Mouse (Mus musculus) limb, embryonic 11.5 days (tissue): ENCODE data around the gene Pim1. TPM values are rescaled to one million over a fixed set of nuclear protein-coding genes. Genes with fewer than 3 reads are reported as not detected.

Experiments used
- ATAC-seq: fragments of 200-750 bp; cut with Nextera tagmentation; 2 replicates; pipeline ENCODE4 v1.8.0; 2017; ENCODE audit warnings: low read depth; ENCODE audit not compliant: insufficient number of reproducible peaks, low FRiP score, low TSS enrichment
- DNase-seq: peaks from one replicate; pipeline ENCODE4 v3.0.0-alpha.2; 2015; ENCODE audit warnings: low spot score
- H3K27ac ChIP-seq: fragments of 300-500 bp; sonication (generic); replicated peaks from 2 replicates; pipeline ENCODE4 v1.5.1; 2014; ENCODE audit warnings: low read depth, mild to moderate bottlenecking, low read length
- H3K27me3 ChIP-seq: fragments of 300-500 bp; sonication (generic); 2 replicates; pipeline ENCODE4 v1.6.1; 2014; ENCODE audit warnings: mild to moderate bottlenecking, low read length, mixed read lengths; ENCODE audit not compliant: control insufficient read depth, insufficient read depth
- H3K36me3 ChIP-seq: fragments of 300-500 bp; sonication (generic); 2 replicates; pipeline ENCODE4 v1.6.1; 2014; ENCODE audit warnings: mild to moderate bottlenecking, low read length, moderate library complexity, mixed read lengths; ENCODE audit not compliant: control insufficient read depth, insufficient read depth
- H3K4me1 ChIP-seq: fragments of 300-500 bp; sonication (generic); 2 replicates; pipeline ENCODE4 v1.6.1; 2014; ENCODE audit warnings: low read length, mixed read lengths; ENCODE audit not compliant: control insufficient read depth, insufficient read depth
- H3K4me2 ChIP-seq: fragments of 300-500 bp; sonication (generic); 2 replicates; pipeline ENCODE4 v1.6.1; 2014; ENCODE audit warnings: low read depth, mild to moderate bottlenecking, moderate library complexity; ENCODE audit not compliant: severe bottlenecking
- H3K4me3 ChIP-seq: fragments of 300-500 bp; sonication (generic); 2 replicates; pipeline ENCODE4 v1.5.1; 2014; ENCODE audit warnings: low read depth, low read length
- H3K9ac ChIP-seq: fragments of 300-500 bp; sonication (generic); 2 replicates; pipeline ENCODE4 v1.6.1; 2014; ENCODE audit warnings: mild to moderate bottlenecking, low read length
- H3K9me3 ChIP-seq: fragments of 300-500 bp; sonication (generic); 2 replicates; pipeline ENCODE4 v1.6.1; 2016; ENCODE audit warnings: low read length; ENCODE audit not compliant: control insufficient read depth
- WGBS: fragments of 180-500 bp; shearing (Covaris S2); extraction: QIAGEN DNeasy Blood & Tissue Kit; methylation state at CpG from one replicate; pipeline ENCODE4 v1.1.7; 2014; 5-methylcytosine and 5-hydroxymethylcytosine counted together
- polyA plus RNA-seq: library from polyadenylated mRNA; unstranded; fragments of >200 nt; fragmentation: Nextera tagmentation; extraction: Ambion mirVana; gene quantifications from 2 replicates; pipeline ENCODE4 v1.2.1, GENCODE M21; 2014

Gene Pim1
- polyA plus RNA-seq, 1 experiment from 2014 or later, result 19.1 TPM

- peaks cover 10% of the 10 kb centered on the region for H3K4me1 ChIP-seq
- H3K9ac ChIP-seq, result no peak overlapping the region
- DNase-seq (no peak), ATAC-seq (no peak)
- H3K27me3 ChIP-seq, result no peaks in the 10 kb centered on the region
- no peaks in the 10 kb centered on the region for H3K36me3 ChIP-seq
- H3K27ac ChIP-seq, result no peak overlapping the region
- no peak overlapping the region for H3K4me2 ChIP-seq
- H3K9me3 ChIP-seq, result no peaks in the 10 kb centered on the region; the same call in 1 of the 2 replicates
- 77% methylated on average over 3 of the region's 3 CpGs for WGBS
- no peak overlapping the region for H3K4me3 ChIP-seq
Observed at GRCm38 (mm10) chr17:29485336-29486233, 5.0 kb upstream of the Pim1 start.

GRCm38 (mm10) chr17:29488257-29488977 lies 2.1 kb upstream of the Pim1 start:
- Histone ChIP-seq H3K4me2 (peak overlapping the region; percentile 87), H3K36me3 (no peaks in the 10 kb centered on the region), H3K27ac (no peak overlapping the region), H3K9ac (no peak overlapping the region), H3K27me3 (no peaks in the 10 kb centered on the region), H3K4me3 (no peak overlapping the region), H3K9me3 (no peaks in the 10 kb centered on the region), H3K4me1 (peaks cover 14% of the 10 kb centered on the region)
- 81% methylated on average over 8 of the region's 8 CpGs for WGBS
- DNase-seq, result peak; percentile 24
- ATAC-seq, result no peak

GRCm38 (mm10) chr17:29488978-29489970 lies 1.3 kb upstream of the Pim1 start:
- 0 out of 2 replicates have a peak, but pooled peaks have one; percentile 7 for ATAC-seq
- WGBS, result 7% methylated on average over 30 of the region's 30 CpGs
- H3K4me1 ChIP-seq, result peaks cover 14% of the 10 kb centered on the region
- H3K27ac ChIP-seq, result peak overlapping the region; percentile 88
- H3K4me2 ChIP-seq, result peak overlapping the region; percentile 87
- H3K4me3 ChIP-seq, result peak overlapping the region; percentile 92
- H3K9ac ChIP-seq, result peak overlapping the region; percentile 85
- H3K36me3 ChIP-seq, result peaks cover 4% of the 10 kb centered on the region; the same call in 1 of the 2 replicates
- no peaks in the 10 kb centered on the region for H3K27me3 ChIP-seq
- peak; percentile 77 for DNase-seq
- no peaks in the 10 kb centered on the region for H3K9me3 ChIP-seq

- WGBS, result under 1% methylated on average over 51 of the region's 68 CpGs
- Histone ChIP-seq H3K4me1 (peaks cover 17% of the 10 kb centered on the region), H3K4me3 (peak overlapping the region; percentile 92), H3K36me3 (peaks cover 10% of the 10 kb centered on the region), H3K9ac (peak overlapping the region; percentile 85), H3K9me3 (no peaks in the 10 kb centered on the region), H3K27me3 (no peaks in the 10 kb centered on the region), H3K4me2 (peak overlapping the region; percentile 87), H3K27ac (peak overlapping the region; percentile 88)
- DNase-seq (peak; percentile 100), ATAC-seq (peak; percentile 86)
Observed at GRCm38 (mm10) chr17:29489971-29490712, 411 bp upstream of the Pim1 start.

- Histone ChIP-seq H3K4me3 (peak overlapping the region; percentile 92), H3K27me3 (no peaks in the 10 kb centered on the region), H3K27ac (peak overlapping the region; percentile 84), H3K9me3 (no peaks in the 10 kb centered on the region), H3K4me2 (peak overlapping the region; percentile 87), H3K9ac (peak overlapping the region; percentile 92), H3K4me1 (peaks cover 17% of the 10 kb centered on the region), H3K36me3 (peaks cover 10% of the 10 kb centered on the region)
- ATAC-seq (no peak), DNase-seq (peak; percentile 67)
- under 1% methylated on average over 48 of the region's 48 CpGs for WGBS
Observed at GRCm38 (mm10) chr17:29491591-29492268, 1.2 kb downstream of the Pim1 start.

GRCm38 (mm10) chr17:29492269-29493191 lies 2.0 kb downstream of the Pim1 start:
- Histone ChIP-seq H3K4me3 (peak overlapping the region; percentile 92), H3K4me1 (peaks cover 17% of the 10 kb centered on the region), H3K9ac (peak overlapping the region; percentile 92), H3K36me3 (peaks cover 10% of the 10 kb centered on the region), H3K27ac (peak overlapping the region; percentile 43), H3K27me3 (no peaks in the 10 kb centered on the region), H3K9me3 (no peaks in the 10 kb centered on the region), H3K4me2 (peak overlapping the region; percentile 87)
- no peak for ATAC-seq
- peak; percentile 83 for DNase-seq
- WGBS, result 2% methylated on average over 22 of the region's 22 CpGs
